Mouse (Mus musculus): ENCODE results near the gene Gns. TPM values are rescaled to one million over a fixed set of nuclear protein-coding genes. Genes with fewer than 3 reads are reported as not detected.

Gene Gns
- polyA plus RNA-seq, 1 experiment from 2014 or later: 68.6 TPM

DNA sequence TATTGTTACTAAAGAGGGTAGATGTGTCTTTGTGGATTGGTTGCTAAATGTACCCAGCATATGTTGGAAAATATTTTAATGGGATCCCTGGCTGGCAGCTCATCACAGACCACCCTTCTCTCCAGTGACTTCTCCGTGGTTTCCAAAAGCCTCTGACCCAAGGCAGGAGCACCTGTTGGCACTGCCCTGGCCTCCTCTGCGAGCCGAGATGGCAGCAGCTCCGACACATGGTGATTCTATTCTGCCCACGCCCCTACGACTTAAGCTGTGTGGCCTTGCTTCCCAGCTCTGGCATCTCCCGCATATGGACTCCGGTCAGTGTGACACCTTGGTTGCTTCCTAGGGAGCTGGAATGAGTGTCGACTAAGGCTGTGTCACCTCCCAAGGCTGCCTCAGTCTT is 38.2 kb downstream of the Gns start:
- Histone ChIP-seq H3K36me3 (ENCODE audit: control insufficient read depth, insufficient read depth) (no peaks in the 10 kb centered on the region), H3K9ac (ENCODE audit: low read depth, low read length) (no peak overlapping the region), H3K4me2 (replicated peaks; ENCODE audit: low read depth) (no peak overlapping the region), H3K4me1 (replicated peaks; ENCODE audit: control insufficient read depth, insufficient read depth, low read length) (no peaks in the 10 kb centered on the region), H3K4me3 (ENCODE audit: low read depth, low read length) (no peak overlapping the region), H3K27me3 (replicated peaks; ENCODE audit: control insufficient read depth, insufficient read depth, low read length) (no peaks in the 10 kb centered on the region), H3K9me3 (ENCODE audit: control insufficient read depth) (no peaks in the 10 kb centered on the region), H3K27ac (ENCODE audit: low read depth, low read length) (no peak overlapping the region)
- 73% methylated on average over 9 of the region's 9 CpGs for WGBS
- no peak for TF ChIP-seq CTCF (IDR thresholded peaks at IDR 0.05; ENCODE audit: low read depth)
- ATAC-seq: no peak

DNA sequence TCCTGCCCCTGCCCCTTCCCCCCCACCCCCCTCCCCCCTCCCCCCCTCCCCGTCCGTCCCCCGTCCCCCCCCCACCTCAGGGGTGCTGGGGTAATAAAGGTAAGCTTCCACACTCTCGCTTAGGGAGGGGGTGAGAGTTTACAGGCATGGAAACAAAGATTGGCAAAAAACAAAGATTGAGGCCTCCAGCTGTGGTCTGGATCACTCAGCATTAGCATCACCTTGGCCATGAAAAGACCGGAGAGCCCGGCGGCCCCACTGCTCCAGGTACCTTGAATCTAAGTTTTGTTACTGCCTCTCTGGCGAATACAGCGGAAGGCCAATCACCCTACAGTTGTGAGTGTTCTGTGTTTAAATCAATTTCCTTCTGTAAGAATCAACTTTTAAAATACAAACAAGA is 39.1 kb downstream of the Gns start:
- no peak overlapping the region for H3K27ac ChIP-seq (ENCODE audit: low read depth, low read length)
- H3K27me3 ChIP-seq (replicated peaks; ENCODE audit: control insufficient read depth, insufficient read depth, low read length): no peaks in the 10 kb centered on the region
- H3K4me3 ChIP-seq (ENCODE audit: low read depth, low read length): no peak overlapping the region
- no peak overlapping the region for H3K9ac ChIP-seq (ENCODE audit: low read depth, low read length)
- no peak for TF ChIP-seq CTCF (IDR thresholded peaks at IDR 0.05; ENCODE audit: low read depth)
- WGBS: 81% methylated on average over 6 of the region's 9 CpGs
- H3K4me2 ChIP-seq (replicated peaks; ENCODE audit: low read depth): no peak overlapping the region
- no peaks in the 10 kb centered on the region for H3K9me3 ChIP-seq (ENCODE audit: control insufficient read depth)
- H3K36me3 ChIP-seq (ENCODE audit: control insufficient read depth, insufficient read depth): no peaks in the 10 kb centered on the region
- ATAC-seq: no peak
- H3K4me1 ChIP-seq (replicated peaks; ENCODE audit: control insufficient read depth, insufficient read depth, low read length): no peaks in the 10 kb centered on the region

DNA sequence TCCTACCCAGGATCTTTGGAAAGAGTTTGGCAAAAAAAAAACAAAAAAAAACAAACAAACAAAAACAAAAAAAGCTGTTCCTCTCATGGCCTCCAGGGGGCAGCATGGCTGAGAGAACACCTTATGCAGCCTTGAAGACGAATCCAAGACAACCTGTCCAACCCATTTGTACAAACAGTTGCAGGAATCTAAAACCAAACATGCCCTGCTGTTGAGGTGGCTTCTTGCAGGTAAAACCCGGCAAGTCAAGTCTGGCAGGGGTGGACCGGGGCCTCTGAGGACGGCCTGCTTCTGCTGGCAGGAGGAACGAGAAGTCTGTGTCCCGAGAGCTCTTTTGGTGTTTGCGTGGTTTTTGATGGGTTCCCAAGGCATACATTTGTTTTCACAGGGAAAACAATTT is 44.8 kb downstream of the Gns start:
- H3K36me3 ChIP-seq (ENCODE audit: control insufficient read depth, insufficient read depth): peaks cover 38% of the 10 kb centered on the region
- no peaks in the 10 kb centered on the region for H3K9me3 ChIP-seq (ENCODE audit: control insufficient read depth)
- no peak overlapping the region for H3K4me3 ChIP-seq (ENCODE audit: low read depth, low read length)
- peak; percentile 86 for TF ChIP-seq CTCF (IDR thresholded peaks at IDR 0.05; ENCODE audit: low read depth)
- no peak overlapping the region for H3K9ac ChIP-seq (ENCODE audit: low read depth, low read length)
- no peaks in the 10 kb centered on the region for H3K27me3 ChIP-seq (replicated peaks; ENCODE audit: control insufficient read depth, insufficient read depth, low read length)
- H3K4me2 ChIP-seq (replicated peaks; ENCODE audit: low read depth): no peak overlapping the region
- H3K27ac ChIP-seq (ENCODE audit: low read depth, low read length): no peak overlapping the region
- no peaks in the 10 kb centered on the region for H3K4me1 ChIP-seq (replicated peaks; ENCODE audit: control insufficient read depth, insufficient read depth, low read length)
- WGBS: 55% methylated on average over 7 of the region's 7 CpGs
- no peak for ATAC-seq

DNA sequence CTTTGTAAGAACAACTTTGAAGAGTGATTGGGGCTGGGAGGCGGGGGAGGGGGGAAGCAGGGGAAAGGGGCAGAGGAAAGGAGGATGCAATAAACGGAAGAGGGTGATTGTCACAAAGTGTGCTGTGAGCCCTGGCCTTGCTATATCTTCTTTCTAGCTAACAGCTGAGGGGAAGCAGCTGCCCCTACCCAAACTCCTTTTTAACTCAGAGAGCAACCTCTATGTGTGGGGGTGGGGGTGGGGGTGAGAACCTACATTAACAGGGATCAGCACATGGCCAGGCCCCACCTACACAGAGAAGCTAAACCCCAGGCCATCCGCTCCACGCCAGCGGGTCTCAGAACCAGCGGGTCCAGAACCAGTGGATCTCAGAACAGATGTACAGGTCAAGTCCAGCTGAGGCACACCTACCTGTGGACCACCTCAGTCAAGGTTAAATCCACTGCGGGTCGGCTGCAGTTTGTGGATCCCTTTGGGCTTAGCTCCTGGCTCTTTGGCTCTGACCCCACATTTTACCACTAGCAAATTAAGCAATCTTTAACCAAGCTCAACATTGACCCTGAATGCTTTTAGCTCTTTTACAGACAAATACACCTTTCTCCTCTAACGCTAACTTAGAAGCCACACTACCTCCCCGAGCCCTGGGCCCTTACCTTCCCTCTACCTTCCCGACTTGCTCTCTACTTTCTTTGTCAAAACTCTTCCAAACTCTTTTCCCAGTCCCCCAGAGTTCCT is 47.0 kb downstream of the Gns start:
- H3K4me3 ChIP-seq (ENCODE audit: low read depth, low read length): no peak overlapping the region
- TF ChIP-seq CTCF (IDR thresholded peaks at IDR 0.05; ENCODE audit: low read depth): no peak
- no peak overlapping the region for H3K9ac ChIP-seq (ENCODE audit: low read depth, low read length)
- ATAC-seq: no peak
- H3K36me3 ChIP-seq (ENCODE audit: control insufficient read depth, insufficient read depth): peaks cover 52% of the 10 kb centered on the region
- no peak overlapping the region for H3K4me2 ChIP-seq (replicated peaks; ENCODE audit: low read depth)
- 81% methylated on average over 11 of the region's 11 CpGs for WGBS
- no peaks in the 10 kb centered on the region for H3K9me3 ChIP-seq (ENCODE audit: control insufficient read depth)
- no peaks in the 10 kb centered on the region for H3K27me3 ChIP-seq (replicated peaks; ENCODE audit: control insufficient read depth, insufficient read depth, low read length)
- H3K4me1 ChIP-seq (replicated peaks; ENCODE audit: control insufficient read depth, insufficient read depth, low read length): no peaks in the 10 kb centered on the region
- H3K27ac ChIP-seq (ENCODE audit: low read depth, low read length): no peak overlapping the region

- Histone ChIP-seq H3K9me3 (ENCODE audit: control insufficient read depth) (no peaks in the 10 kb centered on the region), H3K36me3 (ENCODE audit: control insufficient read depth, insufficient read depth) (peaks cover 52% of the 10 kb centered on the region), H3K4me2 (replicated peaks; ENCODE audit: low read depth) (no peak overlapping the region), H3K27ac (ENCODE audit: low read depth, low read length) (no peak overlapping the region), H3K4me1 (replicated peaks; ENCODE audit: control insufficient read depth, insufficient read depth, low read length) (no peaks in the 10 kb centered on the region), H3K9ac (ENCODE audit: low read depth, low read length) (no peak overlapping the region), H3K4me3 (ENCODE audit: low read depth, low read length) (no peak overlapping the region), H3K27me3 (replicated peaks; ENCODE audit: control insufficient read depth, insufficient read depth, low read length) (no peaks in the 10 kb centered on the region)
- TF ChIP-seq CTCF (IDR thresholded peaks at IDR 0.05; ENCODE audit: low read depth): peak; percentile 8; the same call in 1 of the 2 replicates
- 84% methylated on average over 17 of the region's 17 CpGs for WGBS
- no peak for ATAC-seq
Observed at GRCm38 (mm10) chr10:121412824-121413223, 47.9 kb downstream of the Gns start.

DNA sequence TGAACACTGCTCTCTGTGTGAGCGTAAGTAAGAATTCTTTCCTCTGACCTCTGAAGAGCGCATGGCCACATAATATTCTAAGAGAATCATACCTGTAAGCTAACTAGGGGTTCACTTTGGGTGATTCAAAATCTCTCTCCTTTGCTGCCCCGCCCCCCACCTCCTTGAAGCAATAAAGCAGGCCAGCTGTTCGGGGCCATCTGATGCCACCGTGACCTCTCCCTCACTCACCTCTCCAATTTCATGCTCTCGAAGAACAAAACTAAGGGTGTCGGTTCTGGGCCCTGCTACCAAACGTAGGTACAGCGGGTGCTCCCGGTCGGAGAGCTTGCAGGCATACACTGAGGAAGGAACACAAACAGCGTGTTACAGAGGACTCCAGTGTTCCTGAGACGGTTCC is 49.2 kb downstream of the Gns start:
- Histone ChIP-seq H3K36me3 (ENCODE audit: control insufficient read depth, insufficient read depth) (peaks cover 60% of the 10 kb centered on the region), H3K9me3 (ENCODE audit: control insufficient read depth) (no peaks in the 10 kb centered on the region), H3K9ac (ENCODE audit: low read depth, low read length) (no peak overlapping the region), H3K27ac (ENCODE audit: low read depth, low read length) (no peak overlapping the region), H3K4me1 (replicated peaks; ENCODE audit: control insufficient read depth, insufficient read depth, low read length) (no peaks in the 10 kb centered on the region), H3K4me2 (replicated peaks; ENCODE audit: low read depth) (no peak overlapping the region), H3K4me3 (ENCODE audit: low read depth, low read length) (no peak overlapping the region), H3K27me3 (replicated peaks; ENCODE audit: control insufficient read depth, insufficient read depth, low read length) (no peaks in the 10 kb centered on the region)
- no peak for ATAC-seq
- TF ChIP-seq CTCF (IDR thresholded peaks at IDR 0.05; ENCODE audit: low read depth): no peak
- WGBS: 69% methylated on average over 13 of the region's 13 CpGs

Data from intestine, postnatal 0 days (tissue).